Mouse (Mus musculus) kidney, adult 2 months (tissue): ENCODE results near the gene Eif3d. TPM values are rescaled to one million over a fixed set of nuclear protein-coding genes. Genes with fewer than 3 reads are reported as not detected.
A peak's percentile ranks its signal among the peaks of the same experiment; 100 is the strongest.
"Not testable (repeated sequence)": the region's sequence is repeated elsewhere in the genome, so short reads cannot be mapped to it uniquely, and the experiment has no call there.

Source experiments
- DNase-seq: peaks from one replicate; pipeline ENCODE4 v3.0.0; 2021
- H3K27ac ChIP-seq: fragments of 200-500 bp; 2 replicates; pipeline ENCODE4 v1.5.1; 2012; ENCODE audit warnings: low read depth, low read length, control low read depth, inconsistent platforms; ENCODE audit not compliant: insufficient read depth
- H3K27me3 ChIP-seq: fragments of 200-500 bp; replicated peaks from 2 replicates; pipeline ENCODE4 v1.6.1; 2012; ENCODE audit warnings: mild to moderate bottlenecking, moderate library complexity, low read length, inconsistent platforms; ENCODE audit not compliant: control insufficient read depth, insufficient read depth
- H3K36me3 ChIP-seq: fragments of 200-500 bp; 2 replicates; pipeline ENCODE4 v1.6.1; 2012; ENCODE audit warnings: mild to moderate bottlenecking, moderate library complexity, low read length, inconsistent platforms; ENCODE audit not compliant: control insufficient read depth, insufficient read depth
- H3K4me1 ChIP-seq: fragments of 200-500 bp; 2 replicates; pipeline ENCODE4 v1.6.1; 2011; ENCODE audit warnings: low read length; ENCODE audit not compliant: control insufficient read depth, insufficient read depth
- H3K4me3 ChIP-seq: fragments of 200-500 bp; 2 replicates; pipeline ENCODE4 v1.5.1; 2011; ENCODE audit warnings: mild to moderate bottlenecking, low read depth, low read length, control low read depth; ENCODE audit not compliant: insufficient read depth
- CTCF ChIP-seq: fragments of 200-500 bp; conservative IDR thresholded peaks from 2 replicates; pipeline ENCODE4 v1.5.1; 2011; ENCODE audit warnings: low read depth, mild to moderate bottlenecking, control low read depth, low read length, moderate library complexity, mixed read lengths; ENCODE audit not compliant: insufficient read depth, insufficient read length
- POLR2A ChIP-seq: fragments of 200-500 bp; IDR thresholded peaks from one replicate; pipeline ENCODE4 v1.6.1; 2011; ENCODE audit warnings: low read depth, low read length, control low read depth
- WGBS: fragments of 180-500 bp; shearing (Covaris S2); methylation state at CpG from one replicate; pipeline ENCODE4 v1.1.7; 2018; 5-methylcytosine and 5-hydroxymethylcytosine counted together
- polyA plus RNA-seq: library from polyadenylated mRNA; depleted of rRNA; stranded (reverse); fragments of >200 nt; gene quantifications from 2 replicates; pipeline ENCODE4 v1.2.3, GENCODE M21; 2012; rRNA removed

The Eif3d gene
- 98.8 and 132 TPM in 2 replicates for polyA plus RNA-seq

DNA sequence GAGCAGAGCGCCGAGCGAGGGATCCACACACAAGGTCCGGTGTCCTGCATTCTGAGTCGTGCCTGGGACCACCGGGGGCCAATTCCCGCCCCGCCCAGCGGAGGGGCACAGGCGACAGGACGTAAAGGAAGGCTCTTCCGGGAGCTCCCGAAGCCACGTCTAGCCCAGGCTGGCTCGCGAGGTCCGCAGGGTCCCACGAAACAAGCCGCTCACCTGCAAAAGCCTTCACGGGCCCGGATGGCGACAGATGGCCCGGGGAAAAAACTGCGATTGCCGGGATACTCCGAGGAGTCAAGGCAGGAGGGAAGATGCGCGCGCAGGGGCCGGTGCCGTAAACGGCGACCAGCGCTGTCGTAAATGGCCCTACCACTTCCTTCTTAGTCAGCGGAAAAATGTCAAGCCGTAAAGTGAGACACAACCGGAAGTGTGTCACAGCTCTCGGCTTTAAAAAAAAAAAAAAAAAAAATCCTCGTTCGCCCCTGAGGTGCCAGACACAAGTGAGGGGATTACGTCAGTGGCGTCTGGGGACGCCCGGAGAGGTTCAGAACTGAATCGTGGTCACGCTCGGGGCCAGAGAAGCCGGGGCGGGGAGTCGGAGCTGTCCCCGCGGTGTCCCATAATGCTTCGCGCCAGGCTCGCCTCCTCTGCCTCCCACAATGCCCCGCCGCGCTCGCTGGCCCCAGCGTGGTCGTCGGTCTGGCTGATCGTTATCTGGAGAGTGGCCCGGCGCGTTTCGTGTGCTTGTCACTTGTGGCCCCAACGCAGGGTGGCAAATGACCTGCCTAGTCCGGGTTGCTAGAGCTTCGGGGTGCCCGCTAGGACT, at the start of gene Eif3d:
Eif3d (minus strand) TSS at position 344 of the 823 bp plus-strand sequence.
- whole genome bisulfite sequencing: under 1% methylated on average over 72 of the region's 72 CpGs
- Histone ChIP-seq H3K27ac (peak within 1 kb of the TSS; percentile 99), H3K4me3 (peak within 1 kb of the TSS; percentile 99), H3K4me1 (peaks cover 5% of the 10 kb centered on the region; the same call in 1 of the 2 replicates), H3K27me3 (no peaks in the 10 kb centered on the region), H3K36me3 (no peaks in the 10 kb centered on the region)
- no peak for TF ChIP-seq CTCF
- TF ChIP-seq POLR2A: no peak
- peak; percentile 99 for DNase-seq

DNA sequence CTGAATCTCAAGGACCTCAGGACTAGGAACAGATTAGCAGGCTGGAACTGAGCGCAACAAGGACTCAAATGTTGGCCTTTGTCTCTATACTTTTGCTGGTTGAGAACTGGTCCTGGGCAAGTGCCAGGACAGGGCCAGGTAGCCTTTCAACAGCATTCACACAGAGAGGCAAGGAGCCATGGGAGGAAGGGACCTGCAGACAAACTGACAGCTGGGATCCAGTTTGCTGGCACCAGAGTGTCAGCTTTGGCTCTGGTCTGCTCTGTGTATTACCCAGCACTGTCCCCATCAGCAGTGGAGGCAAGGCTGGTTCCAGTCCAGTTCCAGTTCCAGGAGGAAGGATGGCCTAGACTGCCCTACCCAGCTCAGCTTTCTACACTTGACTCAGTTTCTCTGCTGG, 43.4 kb upstream of the Eif3d start:
- no peaks in the 10 kb centered on the region for H3K36me3 ChIP-seq
- H3K4me1 ChIP-seq: no peaks in the 10 kb centered on the region
- no peak overlapping the region for H3K4me3 ChIP-seq
- no peaks in the 10 kb centered on the region for H3K27me3 ChIP-seq
- DNase-seq: no peak
- H3K27ac ChIP-seq: no peak overlapping the region
- TF ChIP-seq CTCF (no peak), POLR2A (no peak)
- WGBS: 88% methylated on average over 1 of the region's 1 CpGs

DNA sequence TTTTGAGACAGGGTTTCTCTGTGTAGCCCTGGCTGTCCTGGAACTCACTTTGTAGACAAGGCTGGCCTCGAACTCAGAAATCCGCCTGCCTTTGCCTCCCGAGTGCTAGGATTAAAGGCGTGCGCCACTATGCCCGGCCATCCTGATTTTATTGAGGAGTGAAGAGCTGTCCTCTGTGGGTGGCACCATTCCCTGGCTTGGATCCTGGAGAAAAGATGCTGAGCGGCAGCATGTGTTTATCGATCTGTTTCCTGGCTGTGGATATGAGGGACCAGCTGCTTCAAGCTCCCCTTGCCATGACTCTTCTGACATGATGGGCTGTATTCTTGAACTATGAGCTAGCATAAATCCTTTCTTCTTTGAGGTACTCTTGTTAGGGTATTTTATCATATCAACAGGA, 37.6 kb upstream of the Eif3d start:
- whole genome bisulfite sequencing: 93% methylated on average over 8 of the region's 8 CpGs
- not testable (repeated sequence) for H3K27ac ChIP-seq, H3K27me3 ChIP-seq, H3K4me1 ChIP-seq, H3K36me3 ChIP-seq, H3K4me3 ChIP-seq, DNase-seq

DNA sequence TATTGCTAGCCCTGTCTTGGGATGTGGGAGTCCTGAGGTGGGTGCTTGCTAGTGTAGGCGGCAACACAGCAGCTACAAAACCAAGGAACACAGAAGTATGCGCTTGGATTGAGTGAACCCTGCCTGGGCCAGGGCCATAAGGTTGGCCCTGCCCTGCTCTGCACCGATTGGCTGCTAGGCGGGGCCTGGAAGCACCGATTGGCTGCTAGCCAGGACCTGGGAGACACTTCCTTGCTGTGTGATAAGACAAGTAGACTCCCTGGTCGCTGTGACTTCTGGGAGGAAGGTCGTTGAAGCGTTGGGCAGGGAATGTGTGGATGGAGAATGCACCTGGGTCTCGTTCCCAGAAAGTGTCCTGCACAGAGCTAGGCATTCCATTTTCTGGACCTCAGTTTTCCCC, 33.3 kb upstream of the Eif3d start:
- no peak for DNase-seq
- 30% methylated on average over 9 of the region's 9 CpGs for WGBS
- H3K36me3 ChIP-seq: no peaks in the 10 kb centered on the region
- no peaks in the 10 kb centered on the region for H3K4me1 ChIP-seq
- no peak overlapping the region for H3K27ac ChIP-seq
- H3K4me3 ChIP-seq: no peak overlapping the region
- no peaks in the 10 kb centered on the region for H3K27me3 ChIP-seq
- TF ChIP-seq CTCF: no peak
- no peak for TF ChIP-seq POLR2A

DNA sequence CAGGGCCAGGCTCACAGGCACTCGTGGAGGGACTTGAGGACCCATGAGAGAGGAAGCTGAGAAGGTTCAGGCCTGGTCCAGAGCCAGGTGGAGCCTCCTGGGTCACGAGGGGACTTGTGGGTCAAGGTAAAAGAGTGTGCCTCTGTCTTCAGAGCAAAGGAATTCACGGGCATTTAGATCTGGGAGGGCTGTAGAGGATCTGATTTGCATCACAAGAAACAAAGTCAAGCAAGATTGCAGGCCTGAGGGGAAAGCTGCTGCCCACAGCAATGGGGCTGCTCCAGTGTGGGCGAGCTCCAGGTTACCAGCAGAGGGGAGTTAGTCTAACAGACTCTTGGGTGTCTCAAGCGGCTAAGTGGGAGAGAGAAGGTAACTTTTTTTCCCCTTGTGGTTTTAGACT, 30.8 kb upstream of the Eif3d start:
- WGBS: 31% methylated on average over 5 of the region's 5 CpGs
- TF ChIP-seq POLR2A (no peak), CTCF (no peak)
- Histone ChIP-seq H3K27ac (no peak overlapping the region), H3K36me3 (no peaks in the 10 kb centered on the region), H3K4me3 (no peak overlapping the region), H3K27me3 (no peaks in the 10 kb centered on the region), H3K4me1 (no peaks in the 10 kb centered on the region)
- no peak for DNase-seq

DNA sequence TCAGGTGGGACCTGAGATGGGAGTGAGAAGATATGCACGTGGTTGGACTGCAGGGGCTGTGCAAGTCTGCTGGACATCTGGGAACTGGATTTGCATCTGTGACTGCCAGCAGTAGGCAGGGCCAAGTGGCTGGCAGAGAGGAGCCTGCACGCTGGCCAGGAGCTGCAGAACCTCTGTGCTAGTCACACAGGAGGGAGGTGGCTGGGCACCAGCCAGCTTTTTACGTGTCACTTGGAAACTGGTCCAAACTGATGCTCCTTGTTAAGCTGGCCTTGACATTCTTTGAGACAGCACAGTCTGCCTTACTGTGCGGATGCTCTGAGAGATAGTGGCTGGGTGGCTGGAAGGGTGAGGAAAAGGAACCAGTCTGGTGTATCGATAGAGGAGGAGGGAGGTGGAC, 17.9 kb upstream of the Eif3d start:
- TF ChIP-seq CTCF (no peak), POLR2A (no peak)
- Histone ChIP-seq H3K27ac (no peak overlapping the region), H3K4me1 (no peaks in the 10 kb centered on the region), H3K27me3 (no peaks in the 10 kb centered on the region), H3K4me3 (no peak overlapping the region), H3K36me3 (no peaks in the 10 kb centered on the region)
- no peak for DNase-seq
- 65% methylated on average over 5 of the region's 5 CpGs for WGBS

DNA sequence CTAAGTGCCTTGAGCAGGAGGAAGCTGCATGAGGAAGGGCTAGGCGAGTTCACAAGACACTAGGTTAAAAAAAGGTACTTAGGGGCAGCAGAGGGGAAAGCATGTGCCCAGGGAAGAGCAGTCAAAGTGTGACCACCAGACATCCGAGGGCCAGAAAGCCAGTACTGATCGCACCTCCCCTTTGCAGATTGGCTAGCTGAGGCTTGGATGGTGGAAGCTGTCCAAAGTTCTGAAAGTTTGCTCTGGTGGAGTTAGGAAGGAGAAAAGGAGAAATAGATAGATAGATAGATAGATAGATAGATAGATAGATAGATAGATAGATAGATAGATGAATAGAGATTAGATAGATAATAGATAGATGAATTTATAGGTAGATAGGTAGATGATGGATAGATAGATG, 12.8 kb upstream of the Eif3d start:
- TF ChIP-seq CTCF: no peak
- TF ChIP-seq POLR2A: no peak
- no peaks in the 10 kb centered on the region for H3K27me3 ChIP-seq
- H3K4me1 ChIP-seq: no peaks in the 10 kb centered on the region
- no peak overlapping the region for H3K27ac ChIP-seq
- no peak for DNase-seq
- no peak overlapping the region for H3K4me3 ChIP-seq
- H3K36me3 ChIP-seq: no peaks in the 10 kb centered on the region
- 14% methylated on average over 3 of the region's 3 CpGs for WGBS
